Mouse (Mus musculus) heart, postnatal 10 days (tissue): ENCODE measurements around the gene Cd86. TPM values are rescaled to one million over a fixed set of nuclear protein-coding genes. Genes with fewer than 3 reads are reported as not detected.
A peak's percentile ranks its signal among the peaks of the same experiment; 100 is the strongest.

Source experiments
- DNase-seq, 2 experiments: peaks; one replicate each; pipeline ENCODE4 v3.0.0; 2021
- intact Hi-C: fragments of 180-260 bp; cut with DNase I; formaldehyde crosslinking; loops from one replicate; pipeline ENCODE4 v1.15.1; 2025
- total RNA-seq, 2 experiments: library from RNA; stranded (reverse); gene quantifications; 2 replicates each; pipeline ENCODE4 v1.2.3; 2021

The Cd86 gene
- total RNA-seq, 2 experiments from 2014 or later, result 0.77 to 1.9 TPM

- no peak for DNase-seq
- intact Hi-C loops, result no loop called here
These were observed 4.6 kb downstream of the Cd86 start for GRCm38 (mm10) chr16:36661330-36661729.

DNA sequence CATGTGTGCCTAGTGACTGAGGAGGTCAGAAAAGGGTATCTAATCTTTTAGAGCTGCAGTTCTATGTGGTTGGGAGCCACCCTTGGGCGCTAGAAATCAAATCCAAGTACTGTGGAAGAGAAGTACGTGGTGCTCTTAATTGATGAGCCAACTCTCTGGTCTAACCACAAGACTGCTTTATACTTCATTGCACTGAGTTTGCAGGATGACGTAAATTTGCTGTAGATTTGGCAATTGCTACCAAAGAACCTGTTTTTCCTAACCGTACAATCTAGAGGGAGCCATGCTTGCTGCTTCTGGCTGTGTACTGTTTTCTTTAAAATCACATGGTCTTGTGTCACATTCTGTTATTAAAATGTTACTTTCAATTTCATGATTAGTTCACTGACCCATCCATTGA, 10.0 kb downstream of the Cd86 start:
- no peak for DNase-seq

GRCm38 (mm10) chr16:36655199-36655598, 10.7 kb downstream of the Cd86 start:
- intact Hi-C loops, result no loop called here
- DNase-seq, result no peak

More for the DNA sequence above, 10.0 kb downstream of the Cd86 start:
- intact Hi-C loops, result no loop called here

- DNase-seq, result no peak
- intact Hi-C loops, result no loop called here
These were observed 14.6 kb downstream of the Cd86 start for GRCm38 (mm10) chr16:36651174-36651766.

GRCm38 (mm10) chr16:36650511-36650910, 15.4 kb downstream of the Cd86 start:
- intact Hi-C loops, result no loop called here
- DNase-seq, result no peak

GRCm38 (mm10) chr16:36649304-36649703, 16.6 kb downstream of the Cd86 start:
- no peak for DNase-seq
- intact Hi-C loops, result no loop called here

DNA sequence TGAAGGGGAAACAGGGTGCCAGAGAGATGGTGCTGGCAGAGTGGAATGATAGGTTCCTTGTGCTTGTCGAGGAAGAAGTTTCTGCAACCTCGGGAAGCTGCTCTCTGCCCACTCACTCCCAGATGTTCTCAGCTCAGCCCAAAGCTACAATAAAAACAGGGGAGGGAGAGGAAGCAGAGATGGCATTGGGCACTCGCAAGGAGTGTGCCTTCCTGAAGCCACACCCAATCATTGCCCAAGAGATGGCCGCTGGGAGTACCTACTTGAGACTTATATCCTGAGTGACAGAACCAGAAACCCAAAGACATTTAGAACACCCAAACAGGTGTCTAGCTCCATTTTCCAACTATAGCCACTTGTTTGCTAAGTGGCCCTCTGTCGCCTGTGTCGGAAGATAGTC, 20.8 kb downstream of the Cd86 start:
- intact Hi-C loops, result no loop called here
- no peak for DNase-seq

DNA sequence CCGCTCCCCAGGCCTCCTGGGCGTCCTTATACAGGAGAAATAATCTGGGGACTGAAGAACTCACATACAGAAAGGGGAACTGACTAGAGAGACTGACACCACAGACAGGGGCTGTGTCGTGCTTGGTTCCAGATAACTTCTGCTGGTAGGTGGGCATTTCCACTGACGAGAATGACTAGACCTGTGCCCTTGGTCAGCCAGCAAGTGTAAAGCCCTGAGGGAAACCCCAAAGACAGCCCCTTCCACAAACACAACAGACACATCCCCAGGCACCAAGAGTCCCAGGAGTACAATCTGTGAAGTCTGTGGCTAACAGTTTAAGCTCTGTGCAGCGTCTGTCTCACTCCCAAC, 23.2 kb downstream of the Cd86 start:
- intact Hi-C loops, result no loop called here
- DNase-seq, result no peak

- intact Hi-C loops, result no loop called here
These were observed 23.8 kb downstream of the Cd86 start for GRCm38 (mm10) chr16:36641830-36642695.

GRCm38 (mm10) chr16:36640993-36641392, 24.9 kb downstream of the Cd86 start:
- intact Hi-C loops, result no loop called here
- no peak for DNase-seq

More at GRCm38 (mm10) chr16:36641830-36642695, 23.8 kb downstream of the Cd86 start:
- no peak for DNase-seq

DNA sequence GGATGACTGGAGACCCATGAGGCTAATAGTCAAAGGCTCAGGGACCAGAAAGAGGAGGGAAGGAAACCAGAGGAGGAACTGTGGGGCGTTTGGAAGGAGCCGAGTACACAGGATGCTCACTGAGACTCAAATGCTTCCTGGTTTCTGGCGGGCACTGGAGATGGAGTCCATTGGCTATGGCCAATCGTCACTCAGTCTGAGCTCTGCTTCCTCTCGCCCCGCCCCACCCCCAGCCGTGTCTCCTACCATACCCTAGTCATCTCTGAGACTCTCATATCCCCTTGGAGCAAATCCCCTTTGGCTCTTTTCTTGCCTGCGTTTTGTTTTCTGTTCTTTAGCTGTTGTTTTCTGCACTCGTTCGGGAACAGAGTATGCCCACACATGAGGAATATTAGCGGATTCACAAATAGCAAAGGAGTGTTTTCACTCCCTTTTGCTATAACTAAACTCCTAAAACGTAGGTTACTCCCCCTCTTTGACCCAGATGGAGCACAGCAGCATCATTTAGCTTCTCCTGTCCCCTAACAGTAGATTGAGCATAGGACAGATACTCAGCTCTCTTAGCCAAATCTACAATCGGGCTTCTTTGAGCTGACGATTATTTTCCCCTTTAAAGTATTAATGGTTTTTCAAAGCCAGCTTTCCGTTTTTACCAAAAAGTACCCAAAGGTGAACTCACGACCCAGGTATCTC, 25.9 kb downstream of the Cd86 start:
- DNase-seq, result no peak
- intact Hi-C loops, result no loop called here

DNA sequence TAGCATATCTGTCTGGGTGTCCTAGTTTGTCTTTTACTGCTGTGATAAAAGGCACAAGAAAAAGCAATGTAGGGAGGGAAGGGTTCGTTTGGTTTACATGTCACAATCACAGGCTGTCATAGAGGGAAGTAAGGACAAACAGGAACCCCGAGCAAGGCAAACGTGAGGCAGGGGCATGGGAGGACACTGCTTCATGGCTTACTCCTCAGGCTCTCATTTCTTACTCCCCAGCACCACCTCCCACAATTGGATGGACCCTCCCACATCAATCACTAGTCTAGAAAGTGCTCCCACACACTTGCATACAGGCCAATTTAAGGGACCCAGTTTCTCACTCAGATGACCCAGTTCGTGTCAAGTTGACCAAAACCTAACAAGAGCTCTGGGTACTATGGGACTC, 29.1 kb downstream of the Cd86 start:
- DNase-seq, result no peak
- intact Hi-C loops, result no loop called here

DNA sequence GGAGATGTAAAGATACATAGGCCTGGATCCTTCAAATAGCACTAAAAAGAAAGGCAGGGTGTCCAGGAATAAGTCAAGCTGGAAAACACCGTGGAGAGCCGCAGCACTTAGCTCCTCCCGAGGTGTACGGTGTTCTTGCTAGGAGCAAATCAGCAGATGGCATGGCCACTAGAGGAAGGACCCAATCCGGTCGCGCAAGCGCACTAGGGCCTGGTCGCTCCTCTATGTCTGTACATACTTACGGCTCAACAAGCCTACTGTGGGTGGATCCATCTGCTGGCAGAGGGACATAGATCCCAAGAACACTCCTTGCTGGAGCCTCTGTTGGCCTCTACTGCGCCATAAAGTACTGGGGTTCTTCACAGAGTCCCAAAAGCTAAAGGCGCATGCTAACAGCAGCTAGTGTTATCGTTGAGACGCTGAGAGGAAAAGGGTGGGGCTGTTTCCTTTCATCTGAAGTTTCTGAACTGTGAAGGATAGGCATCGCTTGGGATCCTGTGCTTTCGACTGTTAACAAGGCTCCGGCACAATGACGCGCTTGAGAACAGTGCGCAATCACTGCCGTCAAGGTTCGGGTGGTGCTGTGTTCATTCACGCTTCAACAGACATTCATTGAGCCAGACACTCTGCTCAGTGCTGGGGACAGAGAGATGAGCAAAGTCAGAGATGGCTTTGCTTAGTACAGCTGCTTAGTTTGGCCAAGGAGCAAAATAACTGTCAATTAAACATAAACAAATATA, 30.7 kb downstream of the Cd86 start:
- no peak for DNase-seq
- intact Hi-C loops, result no loop called here

DNA sequence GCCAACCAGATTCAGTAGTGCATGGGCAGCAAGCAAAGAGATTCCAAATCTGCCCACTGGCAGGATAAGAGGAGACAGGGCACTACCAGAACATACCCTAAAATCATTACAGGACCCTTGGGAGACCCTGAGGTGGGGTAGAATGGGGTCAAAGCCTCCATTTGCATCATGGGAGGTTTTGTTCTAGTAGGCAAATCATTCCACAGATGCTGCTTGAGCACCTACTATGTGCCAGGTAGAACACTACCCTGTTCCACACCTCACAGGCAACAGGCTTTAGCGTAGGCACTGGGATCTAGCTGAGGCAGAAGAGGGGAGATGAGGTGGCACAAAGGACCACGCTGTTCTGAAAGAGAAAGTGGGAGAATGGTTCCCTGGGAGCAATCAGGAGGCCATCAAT, 31.5 kb downstream of the Cd86 start:
- intact Hi-C loops, result no loop called here
- no peak for DNase-seq

DNA sequence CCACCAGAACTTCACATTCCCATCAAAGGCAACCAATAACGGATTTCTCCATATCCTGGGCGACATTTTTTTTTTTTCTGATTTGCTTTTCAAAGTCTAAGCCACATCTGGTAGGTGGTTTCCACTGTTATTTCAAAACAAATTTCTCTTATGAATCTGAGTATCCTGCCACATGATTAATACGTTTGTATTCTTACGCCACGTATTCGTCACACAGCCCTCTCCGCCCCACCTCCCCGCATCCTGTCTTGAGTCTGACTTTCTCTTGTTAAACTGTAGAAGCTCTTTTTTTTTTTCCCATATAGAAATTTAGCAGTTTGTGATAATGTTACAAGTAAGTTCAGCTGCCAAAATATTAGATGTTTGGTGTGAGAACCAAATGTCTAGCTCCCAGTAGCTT, 33.7 kb downstream of the Cd86 start:
- intact Hi-C loops, result no loop called here

DNA sequence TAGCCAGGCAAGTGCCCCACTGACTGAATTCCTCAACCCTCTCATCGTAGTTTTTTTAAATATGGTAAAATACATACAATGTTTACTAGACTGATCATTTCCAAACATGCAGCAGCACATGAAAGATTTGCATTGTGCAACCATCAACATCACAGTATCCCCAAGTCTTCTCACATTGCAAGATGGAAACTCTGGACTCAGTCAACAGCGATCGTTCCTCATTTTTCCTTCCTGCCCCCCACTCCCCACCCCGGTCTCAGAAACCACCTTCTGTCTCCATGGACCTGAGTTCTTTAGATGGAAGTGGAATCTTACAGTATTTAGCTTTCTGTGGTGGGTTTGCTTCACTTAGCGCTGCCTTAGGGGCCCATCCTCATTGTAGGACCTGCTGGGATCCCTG, 34.3 kb downstream of the Cd86 start:
- DNase-seq, result no peak
- intact Hi-C loops, result no loop called here

More for the DNA sequence above, 33.7 kb downstream of the Cd86 start:
- DNase-seq, result no peak

GRCm38 (mm10) chr16:36627740-36628139, 38.1 kb downstream of the Cd86 start:
- DNase-seq, result no peak

GRCm38 (mm10) chr16:36626567-36627197, 39.2 kb downstream of the Cd86 start:
- DNase-seq, result no peak
- intact Hi-C loops, result no loop called here

More at GRCm38 (mm10) chr16:36627740-36628139, 38.1 kb downstream of the Cd86 start:
- intact Hi-C loops, result no loop called here

DNA sequence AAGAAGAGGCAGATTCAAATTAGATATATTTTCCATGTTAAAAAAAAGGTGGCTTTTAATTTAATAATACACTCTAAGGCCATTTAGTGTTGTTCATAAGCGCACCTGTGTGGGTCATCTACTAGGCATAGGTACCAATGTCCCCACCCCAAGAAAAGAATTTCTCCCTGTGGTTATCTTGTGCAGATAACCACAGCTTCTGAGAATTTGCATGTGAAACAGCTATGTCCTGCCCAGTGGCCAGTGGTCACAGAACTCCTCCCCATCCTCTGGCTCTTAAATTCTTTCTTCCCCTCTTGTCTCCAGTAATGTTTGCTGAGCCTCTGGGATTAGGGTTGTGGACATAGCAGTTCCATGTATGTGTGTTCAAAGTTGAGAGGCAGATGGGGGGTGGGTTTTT, 40.0 kb downstream of the Cd86 start:
- DNase-seq, result no peak
- intact Hi-C loops, result no loop called here

DNA sequence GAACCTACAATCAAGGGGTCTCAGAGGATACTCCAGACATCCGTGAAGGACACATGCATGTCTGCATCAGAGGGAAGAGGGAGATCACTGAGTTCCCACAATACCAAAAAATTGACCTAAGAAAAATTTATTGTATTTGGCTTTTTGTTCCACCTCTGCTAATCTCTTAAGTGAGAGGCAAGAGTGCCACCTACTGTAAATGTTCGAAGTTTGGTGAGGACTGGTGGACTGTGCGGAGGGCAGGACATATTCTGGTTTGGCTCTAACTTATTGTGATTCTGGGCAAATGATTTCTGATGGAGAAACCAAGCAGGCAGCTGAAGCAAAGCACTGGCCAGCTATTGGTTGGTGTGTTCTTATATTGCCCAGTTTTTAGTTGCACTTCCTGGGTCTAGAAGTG, 43.6 kb downstream of the Cd86 start:
- peak in 1 of 2 experiments; percentile 28 for DNase-seq
- intact Hi-C loops, result loop anchor here (1.0 kb wide), 1 partner anchor 149 kb away; no protein-coding TSS in a partner anchor
